Mouse (Mus musculus): ENCODE measurements at regions not wholly inside any gene's neighbourhood (a gene's known extent, or its start where the extent isn't known, plus 50 kb on each side); places are given as distances from the start of the nearest gene placed in this dataset.

DNA sequence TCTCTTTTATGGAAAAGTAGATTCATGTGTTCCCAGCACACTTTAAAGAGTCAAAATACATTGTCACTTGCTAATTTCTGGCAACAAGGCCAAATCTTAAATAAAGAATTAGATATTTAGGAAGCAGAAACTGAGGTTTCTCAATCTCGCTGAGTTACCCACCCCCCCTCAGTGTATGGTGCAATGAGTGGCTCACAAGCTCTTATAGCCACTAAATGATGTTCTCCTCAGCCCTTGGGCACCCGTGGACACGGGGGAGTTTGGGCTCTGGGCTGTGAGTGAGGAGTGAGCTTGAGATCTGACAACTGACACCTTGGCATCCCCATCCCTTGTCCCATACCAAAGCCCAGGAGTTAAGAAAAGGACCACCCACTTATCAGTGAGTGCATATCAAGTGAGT lies 145.4 kb upstream of the Id2 start:
- H3K4me1 ChIP-seq, result peaks cover 9% of the 10 kb centered on the region; the same call in 1 of the 2 replicates
- H3K27me3 ChIP-seq, result no peaks in the 10 kb centered on the region
- 73% methylated on average over 3 of the region's 3 CpGs for WGBS
- no peaks in the 10 kb centered on the region for H3K36me3 ChIP-seq
- no peaks in the 10 kb centered on the region for H3K9me3 ChIP-seq
- no peak for ATAC-seq (ENCODE audit: insufficient number of reproducible peaks, insufficient read depth, low FRiP score, low TSS enrichment)
- no peak overlapping the region for H3K27ac ChIP-seq
- no peak overlapping the region for H3K4me3 ChIP-seq
- H3K4me2 ChIP-seq (replicated peaks), result no peak overlapping the region
- no peak overlapping the region for H3K9ac ChIP-seq

- no peak for ATAC-seq (ENCODE audit: insufficient number of reproducible peaks, insufficient read depth, low FRiP score, low TSS enrichment)
- WGBS, result 82% methylated on average over 3 of the region's 3 CpGs
- Histone ChIP-seq H3K4me3 (no peak overlapping the region), H3K9me3 (no peaks in the 10 kb centered on the region), H3K36me3 (no peaks in the 10 kb centered on the region), H3K4me1 (peaks cover 9% of the 10 kb centered on the region; the same call in 1 of the 2 replicates), H3K4me2 (replicated peaks) (no peak overlapping the region), H3K27me3 (no peaks in the 10 kb centered on the region), H3K9ac (no peak overlapping the region; the same call in 1 of the 2 replicates), H3K27ac (no peak overlapping the region)
Measured at GRCm38 (mm10) chr12:25241675-25242074, 144.7 kb upstream of the Id2 start.

DNA sequence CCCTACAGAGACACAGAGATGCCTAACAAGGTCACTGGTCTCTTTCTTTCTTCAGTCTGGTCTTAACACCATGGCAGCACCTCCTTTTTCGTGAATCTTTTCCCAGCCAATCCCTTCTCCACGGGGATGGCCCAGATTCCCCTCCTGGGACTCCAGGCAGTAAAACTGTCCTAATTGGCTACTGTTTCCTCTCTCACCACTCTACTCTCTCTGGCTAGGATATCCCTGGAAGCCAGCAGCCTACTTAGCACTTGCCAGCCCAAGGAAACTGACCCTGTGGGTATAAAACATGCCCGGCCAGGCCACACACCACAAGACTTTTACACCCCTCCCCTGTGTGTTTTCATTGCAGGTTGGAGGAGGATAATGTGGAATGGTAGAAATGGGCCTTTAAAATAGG lies 143.9 kb upstream of the Id2 start:
- H3K4me1 ChIP-seq, result peaks cover 6% of the 10 kb centered on the region; the same call in 1 of the 2 replicates
- WGBS, result 72% methylated on average over 3 of the region's 3 CpGs
- H3K27me3 ChIP-seq, result no peaks in the 10 kb centered on the region
- H3K4me3 ChIP-seq, result no peak overlapping the region
- no peaks in the 10 kb centered on the region for H3K36me3 ChIP-seq
- no peaks in the 10 kb centered on the region for H3K9me3 ChIP-seq
- H3K4me2 ChIP-seq (replicated peaks), result no peak overlapping the region
- no peak overlapping the region for H3K27ac ChIP-seq
- H3K9ac ChIP-seq, result no peak overlapping the region
- no peak for ATAC-seq (ENCODE audit: insufficient number of reproducible peaks, insufficient read depth, low FRiP score, low TSS enrichment)

- ATAC-seq (ENCODE audit: insufficient number of reproducible peaks, insufficient read depth, low FRiP score, low TSS enrichment), result no peak
- Histone ChIP-seq H3K27me3 (no peaks in the 10 kb centered on the region), H3K36me3 (no peaks in the 10 kb centered on the region), H3K4me1 (peaks cover 4% of the 10 kb centered on the region; the same call in 1 of the 2 replicates), H3K27ac (no peak overlapping the region), H3K9me3 (no peaks in the 10 kb centered on the region), H3K9ac (no peak overlapping the region), H3K4me3 (no peak overlapping the region), H3K4me2 (replicated peaks) (no peak overlapping the region)
- WGBS, result 59% methylated on average over 12 of the region's 12 CpGs
Measured at GRCm38 (mm10) chr12:25240142-25240541, 143.2 kb upstream of the Id2 start.

DNA sequence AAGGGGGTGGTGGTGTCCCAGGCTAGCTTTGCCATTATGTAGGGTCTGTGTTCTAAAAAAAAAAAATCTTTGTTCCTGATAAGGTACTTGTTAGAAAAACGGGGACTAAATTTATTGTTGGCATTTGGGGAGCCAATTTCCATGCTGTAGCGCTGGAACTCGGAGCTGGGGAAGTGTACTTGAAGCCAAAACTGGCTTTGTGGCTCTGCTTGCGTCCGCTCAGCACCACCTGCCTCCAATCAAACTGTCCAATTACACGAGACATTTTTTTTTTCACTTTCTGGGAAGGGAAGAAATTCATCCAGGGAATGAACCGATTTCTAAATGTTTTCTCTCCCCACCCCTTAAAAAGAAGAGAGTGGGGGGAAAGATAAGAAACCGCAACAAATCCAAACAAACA lies 138.1 kb upstream of the Id2 start:
- Histone ChIP-seq H3K36me3 (no peaks in the 10 kb centered on the region), H3K4me3 (no peak overlapping the region), H3K9me3 (no peaks in the 10 kb centered on the region), H3K27me3 (no peaks in the 10 kb centered on the region), H3K4me2 (replicated peaks) (no peak overlapping the region), H3K4me1 (peaks cover 24% of the 10 kb centered on the region), H3K9ac (no peak overlapping the region), H3K27ac (no peak overlapping the region)
- no peak for ATAC-seq (ENCODE audit: insufficient number of reproducible peaks, insufficient read depth, low FRiP score, low TSS enrichment)
- 20% methylated on average over 8 of the region's 8 CpGs for WGBS

GRCm38 (mm10) chr12:25234636-25235035 lies 137.7 kb upstream of the Id2 start:
- no peaks in the 10 kb centered on the region for H3K36me3 ChIP-seq
- no peak overlapping the region for H3K9ac ChIP-seq
- H3K4me2 ChIP-seq (replicated peaks), result no peak overlapping the region
- peaks cover 20% of the 10 kb centered on the region for H3K4me1 ChIP-seq
- ATAC-seq (ENCODE audit: insufficient number of reproducible peaks, insufficient read depth, low FRiP score, low TSS enrichment), result no peak
- H3K9me3 ChIP-seq, result no peaks in the 10 kb centered on the region
- H3K4me3 ChIP-seq, result no peak overlapping the region
- 40% methylated on average over 3 of the region's 3 CpGs for WGBS
- no peaks in the 10 kb centered on the region for H3K27me3 ChIP-seq
- H3K27ac ChIP-seq, result no peak overlapping the region

DNA sequence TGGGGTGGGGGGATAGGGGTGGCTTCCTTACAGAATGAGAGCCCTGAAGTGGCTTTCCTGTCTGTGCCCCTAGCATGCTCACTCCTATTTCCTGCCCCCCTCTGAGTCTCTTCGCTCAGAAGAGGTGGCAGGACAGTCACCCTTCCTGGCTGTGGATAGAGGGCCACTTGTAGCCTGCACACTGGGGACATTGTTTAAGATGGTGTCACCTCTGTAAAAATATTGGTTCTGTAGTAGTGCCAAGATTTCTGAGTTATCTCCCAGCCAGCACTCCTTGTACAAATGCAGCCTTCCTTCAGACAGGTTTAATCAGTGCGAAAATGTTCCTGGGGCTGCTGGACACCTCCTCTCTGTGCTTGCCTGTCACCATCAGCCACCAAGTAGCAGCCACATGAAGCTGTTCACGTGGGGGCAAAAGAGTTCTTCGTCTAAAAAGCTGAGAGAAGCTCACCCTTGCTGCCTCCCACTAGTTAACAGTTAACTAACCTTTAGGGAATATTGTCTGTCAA lies 136.1 kb upstream of the Id2 start:
- Histone ChIP-seq H3K4me2 (replicated peaks) (no peak overlapping the region), H3K9ac (no peak overlapping the region), H3K9me3 (no peaks in the 10 kb centered on the region), H3K4me1 (peaks cover 20% of the 10 kb centered on the region), H3K27ac (no peak overlapping the region), H3K27me3 (no peaks in the 10 kb centered on the region), H3K4me3 (no peak overlapping the region), H3K36me3 (no peaks in the 10 kb centered on the region)
- no peak for ATAC-seq (ENCODE audit: insufficient number of reproducible peaks, insufficient read depth, low FRiP score, low TSS enrichment)
- 58% methylated on average over 4 of the region's 4 CpGs for WGBS

DNA sequence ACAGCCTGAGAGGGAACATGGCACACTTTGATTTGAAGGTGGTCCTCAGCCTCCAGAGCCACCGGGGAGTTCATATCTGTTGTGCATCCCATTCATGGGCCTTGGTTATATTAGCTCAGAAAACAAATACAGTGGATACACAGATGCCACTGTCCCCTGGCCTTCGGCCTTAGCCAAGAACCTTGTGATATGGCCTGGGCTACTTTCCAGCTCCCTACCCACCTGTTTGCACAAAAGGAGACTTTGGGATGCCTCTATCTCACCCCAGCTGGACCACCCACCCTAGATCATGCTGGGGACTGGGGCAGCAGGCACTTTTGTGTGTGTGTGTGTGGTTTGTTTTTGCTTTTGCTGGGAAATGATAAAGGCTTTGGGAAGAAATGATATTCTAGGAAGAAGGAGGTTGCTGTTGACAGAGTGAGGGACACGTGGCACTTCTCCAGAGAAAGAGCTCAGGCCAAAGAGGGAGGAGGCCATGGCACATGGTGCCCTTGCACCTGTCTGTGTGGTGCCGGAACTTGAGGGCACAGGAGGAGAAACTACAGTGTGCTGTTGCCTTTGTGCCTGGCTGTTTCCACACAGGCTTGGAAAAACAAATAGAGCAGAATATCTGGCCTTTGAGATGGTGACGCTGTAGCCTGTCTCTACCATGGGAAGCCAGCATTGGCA lies 135.6 kb upstream of the Id2 start:
- WGBS, result 77% methylated on average over 5 of the region's 5 CpGs
- H3K4me3 ChIP-seq, result no peak overlapping the region

GRCm38 (mm10) chr12:25228708-25229107 lies 131.8 kb upstream of the Id2 start:
- ATAC-seq (ENCODE audit: insufficient number of reproducible peaks, insufficient read depth, low FRiP score, low TSS enrichment), result no peak
- Histone ChIP-seq H3K4me1 (peaks cover 9% of the 10 kb centered on the region), H3K9ac (no peak overlapping the region), H3K4me3 (no peak overlapping the region), H3K9me3 (no peaks in the 10 kb centered on the region), H3K27ac (no peak overlapping the region), H3K27me3 (no peaks in the 10 kb centered on the region), H3K4me2 (replicated peaks) (no peak overlapping the region), H3K36me3 (no peaks in the 10 kb centered on the region)
- 83% methylated on average over 2 of the region's 2 CpGs for WGBS

More for the DNA sequence above, 135.6 kb upstream of the Id2 start:
- no peaks in the 10 kb centered on the region for H3K36me3 ChIP-seq
- H3K27me3 ChIP-seq, result no peaks in the 10 kb centered on the region
- no peak for ATAC-seq (ENCODE audit: insufficient number of reproducible peaks, insufficient read depth, low FRiP score, low TSS enrichment)
- H3K4me1 ChIP-seq, result peaks cover 20% of the 10 kb centered on the region
- no peak overlapping the region for H3K9ac ChIP-seq
- no peak overlapping the region for H3K4me2 ChIP-seq (replicated peaks)
- H3K9me3 ChIP-seq, result no peaks in the 10 kb centered on the region
- no peak overlapping the region for H3K27ac ChIP-seq

- 92% methylated on average over 4 of the region's 4 CpGs for WGBS
- no peak overlapping the region for H3K27ac ChIP-seq
Measured at GRCm38 (mm10) chr12:25227736-25228135, 130.8 kb upstream of the Id2 start.

GRCm38 (mm10) chr12:25224644-25225043 lies 127.7 kb upstream of the Id2 start:
- Histone ChIP-seq H3K9ac (no peak overlapping the region), H3K4me2 (replicated peaks) (no peak overlapping the region), H3K36me3 (no peaks in the 10 kb centered on the region), H3K27ac (no peak overlapping the region), H3K4me1 (peaks cover 8% of the 10 kb centered on the region; the same call in 1 of the 2 replicates), H3K27me3 (no peaks in the 10 kb centered on the region), H3K4me3 (no peak overlapping the region), H3K9me3 (no peaks in the 10 kb centered on the region)
- 89% methylated on average over 4 of the region's 4 CpGs for WGBS
- no peak for ATAC-seq (ENCODE audit: insufficient number of reproducible peaks, insufficient read depth, low FRiP score, low TSS enrichment)

More at GRCm38 (mm10) chr12:25227736-25228135, 130.8 kb upstream of the Id2 start:
- H3K9me3 ChIP-seq, result no peaks in the 10 kb centered on the region
- ATAC-seq (ENCODE audit: insufficient number of reproducible peaks, insufficient read depth, low FRiP score, low TSS enrichment), result no peak
- no peaks in the 10 kb centered on the region for H3K36me3 ChIP-seq
- H3K4me3 ChIP-seq, result no peak overlapping the region
- H3K27me3 ChIP-seq, result no peaks in the 10 kb centered on the region
- H3K9ac ChIP-seq, result no peak overlapping the region
- H3K4me1 ChIP-seq, result peaks cover 1% of the 10 kb centered on the region; the same call in 1 of the 2 replicates
- H3K4me2 ChIP-seq (replicated peaks), result no peak overlapping the region

DNA sequence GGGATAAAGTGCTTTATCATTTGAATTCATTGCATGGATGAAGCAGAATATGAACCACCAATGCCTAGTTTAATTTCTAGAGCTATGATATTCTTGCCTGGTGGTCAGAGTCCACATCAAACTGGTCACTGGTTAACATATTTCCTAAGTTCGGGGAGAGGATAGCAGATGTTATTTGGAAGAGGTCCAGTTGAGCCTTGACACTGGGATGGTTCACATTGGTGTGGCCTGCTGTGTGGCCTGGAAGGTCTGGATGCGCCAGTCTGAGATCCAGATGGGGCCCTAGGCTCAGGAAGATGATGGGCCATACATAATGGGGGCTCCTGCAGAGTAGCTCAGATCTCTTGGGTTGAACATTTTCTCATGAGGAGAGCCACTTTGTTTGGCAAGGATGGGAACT lies 127.3 kb upstream of the Id2 start:
- no peak overlapping the region for H3K27ac ChIP-seq
- no peaks in the 10 kb centered on the region for H3K36me3 ChIP-seq
- H3K4me3 ChIP-seq, result no peak overlapping the region
- no peak for ATAC-seq (ENCODE audit: insufficient number of reproducible peaks, insufficient read depth, low FRiP score, low TSS enrichment)
- no peaks in the 10 kb centered on the region for H3K27me3 ChIP-seq
- no peak overlapping the region for H3K9ac ChIP-seq
- peaks cover 8% of the 10 kb centered on the region; the same call in 1 of the 2 replicates for H3K4me1 ChIP-seq
- no peak overlapping the region for H3K4me2 ChIP-seq (replicated peaks)
- WGBS, result 92% methylated on average over 2 of the region's 2 CpGs
- H3K9me3 ChIP-seq, result no peaks in the 10 kb centered on the region

Data from embryonic facial prominence, embryonic 12.5 days (tissue).